Mouse (Mus musculus) lung, embryonic 16.5 days (tissue): ENCODE results near the gene Nsg2. TPM values are rescaled to one million over a fixed set of nuclear protein-coding genes. Genes with fewer than 3 reads are reported as not detected.
A peak's percentile ranks its signal among the peaks of the same experiment; 100 is the strongest.

Experiments
- ATAC-seq: fragments of 200-750 bp; cut with Nextera tagmentation; 2 replicates; pipeline ENCODE4 v1.8.0; 2017; ENCODE audit warnings: low read depth, mild to moderate bottlenecking, moderate library complexity
- H3K27ac ChIP-seq: fragments of 300-500 bp; sonication (generic); 2 replicates; pipeline ENCODE4 v1.5.1; 2014; ENCODE audit warnings: mild to moderate bottlenecking, control low read depth, low read length
- H3K27me3 ChIP-seq: fragments of 300-500 bp; sonication (generic); 2 replicates; pipeline ENCODE4 v1.6.1; 2014; ENCODE audit warnings: low read depth, low read length, mixed read lengths; ENCODE audit not compliant: control insufficient read depth, insufficient read depth
- H3K36me3 ChIP-seq: fragments of 300-500 bp; sonication (generic); 2 replicates; pipeline ENCODE4 v1.6.1; 2014; ENCODE audit warnings: low read length; ENCODE audit not compliant: control insufficient read depth, insufficient read depth
- H3K4me1 ChIP-seq: fragments of 300-500 bp; sonication (generic); replicated peaks from 2 replicates; pipeline ENCODE4 v1.6.1; 2014; ENCODE audit warnings: low read length, mixed read lengths; ENCODE audit not compliant: control insufficient read depth, insufficient read depth
- H3K4me2 ChIP-seq: fragments of 300-500 bp; sonication (generic); 2 replicates; pipeline ENCODE4 v1.6.1; 2014; ENCODE audit warnings: low read depth, low read length, control low read depth
- H3K4me3 ChIP-seq: fragments of 300-500 bp; sonication (generic); 2 replicates; pipeline ENCODE4 v1.5.1; 2014; ENCODE audit warnings: mild to moderate bottlenecking, low read length, control low read depth
- H3K9ac ChIP-seq: fragments of 300-500 bp; sonication (generic); 2 replicates; pipeline ENCODE4 v1.6.1; 2014; ENCODE audit warnings: low read length, control low read depth
- H3K9me3 ChIP-seq: fragments of 300-500 bp; sonication (generic); 2 replicates; pipeline ENCODE4 v1.6.1; 2016; ENCODE audit warnings: low read length; ENCODE audit not compliant: control insufficient read depth
- WGBS: fragments of 180-500 bp; shearing (Covaris S2); extraction: QIAGEN DNeasy Blood & Tissue Kit; methylation state at CpG from one replicate; pipeline ENCODE4 v1.1.7; 2014; 5-methylcytosine and 5-hydroxymethylcytosine counted together
- polyA plus RNA-seq: library from polyadenylated mRNA; unstranded; fragments of >200 nt; fragmentation: Nextera tagmentation; extraction: Ambion mirVana; gene quantifications from 2 replicates; pipeline ENCODE4 v1.2.1, GENCODE M21; 2015

Gene Nsg2
- polyA plus RNA-seq, 1 experiment from 2014 or later: 1.6 TPM

- WGBS: 83% methylated on average over 3 of the region's 3 CpGs
- no peak for ATAC-seq
- H3K9me3 ChIP-seq: peaks cover 6% of the 10 kb centered on the region
- H3K9ac ChIP-seq: no peak overlapping the region
- no peak overlapping the region for H3K4me3 ChIP-seq
- H3K27me3 ChIP-seq: no peaks in the 10 kb centered on the region
- H3K4me2 ChIP-seq: no peak overlapping the region
- H3K36me3 ChIP-seq: no peaks in the 10 kb centered on the region
- peaks cover 9% of the 10 kb centered on the region for H3K4me1 ChIP-seq
- no peak overlapping the region for H3K27ac ChIP-seq
Measured at GRCm38 (mm10) chr11:32008852-32009251, 8.6 kb downstream of the Nsg2 start.

GRCm38 (mm10) chr11:32009961-32010662 lies 9.8 kb downstream of the Nsg2 start:
- H3K4me2 ChIP-seq: no peak overlapping the region
- H3K9me3 ChIP-seq: peaks cover 6% of the 10 kb centered on the region
- no peaks in the 10 kb centered on the region for H3K27me3 ChIP-seq
- WGBS: 22% methylated on average over 13 of the region's 13 CpGs
- peak; percentile 67 for ATAC-seq
- H3K36me3 ChIP-seq: no peaks in the 10 kb centered on the region
- no peak overlapping the region for H3K4me3 ChIP-seq
- H3K4me1 ChIP-seq: peaks cover 9% of the 10 kb centered on the region
- H3K9ac ChIP-seq: no peak overlapping the region
- H3K27ac ChIP-seq: no peak overlapping the region

- H3K9ac ChIP-seq: no peak overlapping the region
- H3K36me3 ChIP-seq: no peaks in the 10 kb centered on the region
- no peak overlapping the region for H3K4me3 ChIP-seq
- ATAC-seq: 0 out of 2 replicates have a peak, but pooled peaks have one; percentile 8
- no peaks in the 10 kb centered on the region for H3K27me3 ChIP-seq
- peaks cover 9% of the 10 kb centered on the region for H3K4me1 ChIP-seq
- no peak overlapping the region for H3K4me2 ChIP-seq
- H3K27ac ChIP-seq: no peak overlapping the region
- WGBS: 54% methylated on average over 5 of the region's 5 CpGs
- H3K9me3 ChIP-seq: peaks cover 6% of the 10 kb centered on the region
Measured at GRCm38 (mm10) chr11:32010663-32010970, 10.4 kb downstream of the Nsg2 start.

- no peak overlapping the region for H3K4me3 ChIP-seq
- H3K27ac ChIP-seq: no peak overlapping the region
- H3K36me3 ChIP-seq: no peaks in the 10 kb centered on the region
- no peak overlapping the region for H3K4me2 ChIP-seq
- WGBS: 33% methylated on average over 9 of the region's 9 CpGs
- no peak overlapping the region for H3K9ac ChIP-seq
- peaks cover 9% of the 10 kb centered on the region for H3K4me1 ChIP-seq
- peak; percentile 49 for ATAC-seq
- peaks cover 3% of the 10 kb centered on the region for H3K9me3 ChIP-seq
- H3K27me3 ChIP-seq: no peaks in the 10 kb centered on the region
Measured at GRCm38 (mm10) chr11:32011867-32012603, 11.8 kb downstream of the Nsg2 start.

- Histone ChIP-seq H3K4me3 (no peak overlapping the region), H3K27me3 (no peaks in the 10 kb centered on the region), H3K9ac (no peak overlapping the region), H3K27ac (no peak overlapping the region), H3K9me3 (no peaks in the 10 kb centered on the region), H3K4me2 (no peak overlapping the region), H3K36me3 (no peaks in the 10 kb centered on the region), H3K4me1 (peaks cover 9% of the 10 kb centered on the region)
- no peak for ATAC-seq
- WGBS: 77% methylated on average over 4 of the region's 4 CpGs
Measured at GRCm38 (mm10) chr11:32013014-32013427, 12.8 kb downstream of the Nsg2 start.

- ATAC-seq: no peak
- Histone ChIP-seq H3K9me3 (no peaks in the 10 kb centered on the region), H3K27me3 (no peaks in the 10 kb centered on the region), H3K4me3 (no peak overlapping the region), H3K4me1 (peaks cover 9% of the 10 kb centered on the region), H3K36me3 (no peaks in the 10 kb centered on the region), H3K27ac (no peak overlapping the region), H3K4me2 (no peak overlapping the region), H3K9ac (no peak overlapping the region)
- WGBS: 68% methylated on average over 1 of the region's 1 CpGs
Measured at GRCm38 (mm10) chr11:32013561-32013960, 13.3 kb downstream of the Nsg2 start.

GRCm38 (mm10) chr11:32018201-32018600 lies 17.9 kb downstream of the Nsg2 start:
- Histone ChIP-seq H3K9ac (no peak overlapping the region), H3K4me1 (peaks cover 4% of the 10 kb centered on the region; the same call in 1 of the 2 replicates), H3K4me3 (no peak overlapping the region), H3K36me3 (no peaks in the 10 kb centered on the region), H3K9me3 (no peaks in the 10 kb centered on the region), H3K27ac (no peak overlapping the region), H3K27me3 (no peaks in the 10 kb centered on the region), H3K4me2 (no peak overlapping the region)
- ATAC-seq: no peak
- 55% methylated on average over 4 of the region's 4 CpGs for WGBS

GRCm38 (mm10) chr11:32020031-32020965 lies 20.0 kb downstream of the Nsg2 start:
- 38% methylated on average over 8 of the region's 8 CpGs for WGBS
- peak; percentile 26; the same call in 1 of the 2 replicates for ATAC-seq

GRCm38 (mm10) chr11:32026634-32027033 lies 26.4 kb downstream of the Nsg2 start:
- Histone ChIP-seq H3K9me3 (no peaks in the 10 kb centered on the region), H3K27me3 (no peaks in the 10 kb centered on the region), H3K4me3 (no peak overlapping the region), H3K4me1 (0 out of 2 replicates have a peak, but pooled peaks cover 3% of the 10 kb centered on the region), H3K4me2 (no peak overlapping the region), H3K27ac (no peak overlapping the region), H3K9ac (no peak overlapping the region), H3K36me3 (no peaks in the 10 kb centered on the region)
- 39% methylated on average over 5 of the region's 5 CpGs for WGBS
- no peak for ATAC-seq

More at GRCm38 (mm10) chr11:32020031-32020965, 20.0 kb downstream of the Nsg2 start:
- Histone ChIP-seq H3K4me1 (peaks cover 4% of the 10 kb centered on the region; the same call in 1 of the 2 replicates), H3K4me2 (no peak overlapping the region), H3K36me3 (no peaks in the 10 kb centered on the region), H3K4me3 (no peak overlapping the region), H3K9me3 (no peaks in the 10 kb centered on the region), H3K27ac (no peak overlapping the region), H3K9ac (no peak overlapping the region), H3K27me3 (no peaks in the 10 kb centered on the region)
